Mouse (Mus musculus) cerebellum, adult 11 months (tissue): Measurements from ENCODE around the gene Dync2h1.
"Not testable (repeated sequence)": the region's sequence is repeated elsewhere in the genome, so short reads cannot be mapped to it uniquely, and the experiment has no call there.

Experiments
- DNase-seq: peaks from one replicate; pipeline ENCODE4 v3.0.0; 2022

The Dync2h1 gene

GRCm38 (mm10) chr9:7014733-7015132 is 169.5 kb downstream of the Dync2h1 start:
- DNase-seq, result no peak

- DNase-seq, result no peak
These were observed 174.5 kb downstream of the Dync2h1 start for GRCm38 (mm10) chr9:7009785-7010184.

DNA sequence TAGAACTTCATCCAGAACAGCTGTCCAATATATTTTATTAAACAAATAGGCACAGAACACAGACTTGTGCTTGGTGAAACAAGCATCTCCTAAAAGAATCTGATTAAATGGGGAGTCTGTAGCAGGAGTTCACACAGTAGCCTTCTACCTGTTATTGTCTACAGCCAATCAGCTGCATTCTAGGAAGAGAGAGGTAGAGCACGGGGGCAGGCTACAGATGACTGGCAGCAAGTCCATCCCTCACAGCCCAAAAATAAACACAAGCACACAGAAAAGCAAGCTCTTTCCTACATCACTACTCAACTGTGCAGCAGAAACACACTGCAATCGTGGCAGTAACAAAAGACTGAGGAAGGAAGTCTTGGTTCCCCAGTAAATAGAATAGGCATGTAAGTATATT is 189.4 kb downstream of the Dync2h1 start:
- DNase-seq, result no peak

DNA sequence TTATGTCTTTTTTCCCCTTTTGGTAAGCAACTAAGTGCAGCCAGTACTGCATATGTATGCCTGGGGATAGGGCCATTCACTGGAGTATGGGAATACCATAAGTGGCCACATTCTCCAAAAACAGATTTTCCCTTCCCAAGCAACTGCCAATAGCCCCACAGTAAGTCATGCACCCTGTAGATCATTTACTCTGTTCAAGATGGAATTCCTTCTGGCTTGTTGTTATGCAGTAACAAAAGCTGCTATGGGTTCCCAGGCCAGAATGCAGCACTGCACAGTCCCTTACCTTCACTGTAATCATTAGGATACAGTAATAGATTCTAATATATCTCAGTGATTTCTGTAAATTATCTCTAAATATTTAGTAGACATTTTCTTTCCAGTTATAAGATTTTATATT is 190.0 kb downstream of the Dync2h1 start:
- no peak for DNase-seq

GRCm38 (mm10) chr9:6988893-6989685 is 195.2 kb downstream of the Dync2h1 start:
- no peak for DNase-seq

DNA sequence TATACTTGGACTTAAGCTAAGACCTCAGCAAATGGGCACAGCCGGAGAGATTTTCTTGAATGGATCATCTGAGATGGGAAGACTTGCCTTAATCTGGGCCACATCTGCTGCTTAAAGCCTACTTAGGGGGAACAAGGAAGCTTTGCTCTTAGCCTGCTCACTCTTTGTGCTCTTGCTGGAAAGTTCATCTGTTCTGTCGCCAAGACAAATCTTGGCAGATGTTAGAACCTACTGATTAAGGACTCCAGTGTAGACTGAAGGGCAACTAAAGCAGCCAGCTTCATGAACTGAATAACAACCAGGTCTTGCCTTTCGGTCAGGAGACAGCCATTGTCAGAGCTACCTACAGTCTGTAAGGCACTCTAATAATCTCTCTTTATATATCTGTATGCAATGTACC is 198.1 kb downstream of the Dync2h1 start:
- DNase-seq, result no peak

DNA sequence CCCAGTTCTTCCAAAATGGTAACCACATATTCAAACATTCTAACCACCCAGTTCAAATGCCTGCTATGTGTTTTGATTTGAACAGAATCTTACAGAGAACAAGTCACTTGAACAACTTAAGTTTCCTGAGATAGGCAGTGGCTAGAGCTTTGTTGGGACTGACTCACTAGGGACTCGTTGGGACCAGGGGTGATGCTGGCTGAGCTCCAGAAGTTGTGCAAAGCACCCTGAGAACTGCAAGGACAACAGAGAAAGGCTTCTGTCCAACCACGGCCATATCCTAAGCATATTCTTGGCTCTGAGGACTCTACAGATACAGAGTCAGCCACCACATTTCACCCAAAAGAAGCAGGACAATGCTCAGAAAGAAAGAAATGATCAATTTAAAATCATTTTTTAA is 215.1 kb downstream of the Dync2h1 start:
- DNase-seq, result no peak

DNA sequence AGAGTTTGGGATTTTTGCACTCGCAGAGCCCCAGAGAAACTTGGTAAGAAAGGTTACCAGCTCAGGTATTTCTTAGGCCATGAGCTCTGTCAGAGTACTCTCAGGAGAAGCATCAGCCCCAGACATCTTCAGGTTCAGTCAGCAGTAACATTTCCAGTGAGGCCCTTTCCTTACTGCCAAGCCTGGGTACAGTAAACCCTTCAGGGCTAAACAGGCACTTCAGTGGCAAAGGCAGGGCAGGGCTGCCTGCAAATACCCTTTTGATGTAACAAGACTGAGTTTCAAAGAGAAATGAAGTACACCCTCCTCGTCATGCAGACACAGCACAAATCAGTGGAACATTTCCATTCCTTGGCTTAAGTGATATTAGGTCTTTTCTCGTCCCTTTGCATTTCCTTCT is 219.2 kb downstream of the Dync2h1 start:
- DNase-seq, result no peak

- no peak for DNase-seq
These were observed 225.9 kb downstream of the Dync2h1 start for GRCm38 (mm10) chr9:6958311-6958710.

DNA sequence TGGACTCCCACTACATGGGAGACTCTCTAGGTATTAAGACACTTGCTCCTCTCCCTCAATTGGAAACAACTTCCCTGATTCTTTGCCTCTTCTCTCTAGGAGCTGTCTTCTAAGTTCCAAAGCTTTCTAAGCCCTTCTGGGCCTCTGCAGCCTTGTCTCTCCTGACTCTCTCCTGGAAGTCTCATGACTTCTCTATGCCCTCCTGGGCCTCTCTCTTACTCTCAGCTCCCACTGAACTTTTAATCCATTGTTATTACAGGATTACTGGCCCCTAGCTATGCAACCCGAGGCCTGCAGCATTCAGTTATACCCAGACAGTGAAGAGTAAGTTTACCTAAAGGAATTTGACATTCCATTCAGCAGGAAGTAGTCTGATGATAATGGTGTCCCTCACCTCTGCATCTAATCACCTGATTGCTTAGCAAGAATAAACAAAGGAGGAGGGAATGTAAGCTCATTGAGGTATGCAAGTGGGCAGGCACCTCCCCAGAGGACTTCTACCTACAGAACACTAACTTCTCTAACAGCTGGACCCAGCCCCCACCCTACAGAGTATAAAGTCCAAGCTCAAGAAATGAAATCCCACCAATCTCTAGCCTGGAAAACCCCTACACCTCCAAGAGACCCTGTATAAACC is 256.7 kb downstream of the Dync2h1 start:
- DNase-seq, result no peak

DNA sequence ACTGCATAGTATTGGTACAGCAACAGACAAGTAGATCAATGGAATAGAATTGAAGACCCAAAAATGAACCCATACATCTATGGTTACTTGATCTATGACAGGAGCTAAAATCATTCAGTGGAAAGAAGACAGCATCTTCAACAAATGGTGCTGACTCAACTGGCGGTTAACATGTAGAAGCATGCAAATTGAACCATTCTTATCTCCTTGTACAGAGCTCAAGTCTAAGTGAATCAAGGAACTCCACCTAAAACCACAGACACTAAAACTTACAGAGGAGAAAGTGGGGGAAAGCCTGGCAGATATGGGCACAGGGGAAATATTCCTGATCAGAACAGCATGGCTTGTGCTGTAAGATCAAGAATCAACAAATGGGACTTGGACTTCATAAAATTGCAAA is 270.8 kb downstream of the Dync2h1 start:
- DNase-seq, result no peak

DNA sequence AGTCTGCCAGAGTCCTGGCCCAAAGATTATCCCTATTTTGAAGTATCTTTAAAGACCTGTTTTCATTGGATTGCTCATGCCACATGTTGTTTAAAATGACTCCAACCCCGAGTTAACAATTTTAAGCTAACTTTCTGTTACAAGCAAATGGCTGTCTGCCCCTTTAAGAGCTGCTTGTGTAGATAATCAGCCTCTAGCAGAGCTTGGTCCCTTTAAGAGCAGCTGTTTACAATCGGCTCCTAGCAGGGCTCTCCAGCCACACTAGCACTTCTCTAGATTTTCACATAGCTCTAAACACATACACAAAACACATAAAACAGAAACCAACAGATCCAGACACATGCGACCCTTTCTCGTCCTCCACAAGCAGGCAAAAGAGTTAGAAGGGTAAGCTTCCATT is 273.7 kb downstream of the Dync2h1 start:
- DNase-seq, result not testable (repeated sequence)

- no peak for DNase-seq
These were observed 282.6 kb downstream of the Dync2h1 start for GRCm38 (mm10) chr9:6901620-6902019.

DNA sequence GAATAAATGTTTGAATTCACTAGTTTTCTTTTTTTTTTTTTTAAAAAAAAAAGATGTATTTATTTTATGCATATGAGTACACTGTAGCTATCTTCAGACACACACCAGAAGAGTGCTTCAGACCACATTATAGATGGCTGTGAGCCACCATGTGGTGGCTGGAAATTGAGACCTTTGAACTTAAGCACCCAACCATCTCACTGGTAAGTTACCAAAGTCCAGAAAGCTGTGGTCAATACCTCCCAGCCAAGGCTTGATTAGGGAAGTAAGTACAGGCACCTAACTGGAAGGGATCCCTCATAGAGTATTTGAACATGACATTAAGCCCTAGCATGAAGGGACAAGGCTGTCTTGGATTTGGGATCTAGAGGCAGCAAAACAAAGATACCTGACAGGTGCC is 292.9 kb downstream of the Dync2h1 start:
- DNase-seq, result no peak

DNA sequence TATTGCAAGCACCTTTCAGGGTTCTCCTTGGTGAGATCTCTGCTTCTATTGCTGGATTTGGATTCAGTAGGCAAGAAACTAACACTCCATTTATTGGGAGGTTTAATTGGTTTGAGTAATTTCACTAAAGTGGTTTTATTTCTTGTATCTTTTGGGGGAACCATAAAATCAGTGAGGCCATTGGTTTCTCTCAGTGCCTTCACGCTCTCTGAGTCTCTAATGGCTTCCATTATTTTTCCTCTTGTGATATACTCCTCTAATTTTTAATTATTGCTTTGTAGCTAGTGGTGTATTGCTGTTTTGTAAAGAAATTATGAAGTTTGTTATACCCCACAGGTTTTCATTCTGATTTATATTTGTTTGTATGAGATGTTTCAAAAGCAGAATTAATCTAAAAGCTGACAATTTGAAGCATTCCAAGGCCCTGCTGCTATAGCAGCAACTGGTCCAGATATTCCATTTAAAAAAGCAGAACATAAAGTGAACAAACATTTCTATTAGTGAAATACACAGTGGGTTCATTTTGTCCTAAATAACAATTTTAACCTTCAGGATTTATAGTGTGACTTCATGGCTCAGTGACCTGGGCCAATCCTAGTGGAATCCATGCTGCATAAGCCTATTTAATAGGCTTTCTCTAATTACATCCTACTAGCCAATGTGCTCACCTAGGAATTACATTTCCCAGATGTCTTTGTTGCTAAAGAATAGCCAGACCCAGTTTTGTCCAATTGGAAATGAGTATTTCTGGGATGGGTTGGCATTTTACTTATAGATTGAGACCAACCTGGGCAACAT is 302.9 kb downstream of the Dync2h1 start:
- no peak for DNase-seq
